Mouse (Mus musculus) intestine, embryonic 15.5 days (tissue): ENCODE results near the gene Lrba. TPM values are rescaled to one million over a fixed set of nuclear protein-coding genes. Genes with fewer than 3 reads are reported as not detected.

Experiments
- ATAC-seq: fragments of 200-750 bp; cut with Nextera tagmentation; 2 replicates; pipeline ENCODE4 v1.8.0; 2017; ENCODE audit warnings: moderate TSS enrichment, moderate library complexity
- H3K27ac ChIP-seq: fragments of 300-500 bp; sonication (generic); 2 replicates; pipeline ENCODE4 v1.5.1; 2015; ENCODE audit warnings: mild to moderate bottlenecking, inconsistent platforms
- H3K27me3 ChIP-seq: fragments of 300-500 bp; sonication (generic); replicated peaks from 2 replicates; pipeline ENCODE4 v1.6.1; 2015; ENCODE audit warnings: inconsistent platforms
- H3K36me3 ChIP-seq: fragments of 300-500 bp; sonication (generic); 2 replicates; pipeline ENCODE4 v1.6.1; 2015; ENCODE audit warnings: inconsistent platforms
- H3K4me1 ChIP-seq: fragments of 300-500 bp; sonication (generic); replicated peaks from 2 replicates; pipeline ENCODE4 v1.6.1; 2015; ENCODE audit warnings: inconsistent platforms
- H3K4me2 ChIP-seq: fragments of 300-500 bp; sonication (generic); replicated peaks from 2 replicates; pipeline ENCODE4 v1.6.1; 2015; ENCODE audit warnings: mild to moderate bottlenecking, inconsistent platforms
- H3K4me3 ChIP-seq: fragments of 300-500 bp; sonication (generic); replicated peaks from 2 replicates; pipeline ENCODE4 v1.5.1; 2015; ENCODE audit warnings: inconsistent platforms
- H3K9ac ChIP-seq: fragments of 300-500 bp; sonication (generic); 2 replicates; pipeline ENCODE4 v1.6.1; 2015; ENCODE audit warnings: inconsistent platforms
- H3K9me3 ChIP-seq: fragments of 300-500 bp; sonication (generic); 2 replicates; pipeline ENCODE4 v1.6.1; 2016; ENCODE audit warnings: inconsistent platforms
- WGBS: fragments of 180-500 bp; shearing (Covaris S2); methylation state at CpG from one replicate; pipeline ENCODE4 v1.1.7; 2015; 5-methylcytosine and 5-hydroxymethylcytosine counted together
- polyA plus RNA-seq: library from polyadenylated mRNA; unstranded; fragments of >200 nt; fragmentation: Nextera tagmentation; extraction: Ambion mirVana; gene quantifications from 2 replicates; pipeline ENCODE4 v1.2.1, GENCODE M21; 2015

Lrba gene
- polyA plus RNA-seq, 1 experiment from 2014 or later = 6.1 TPM

DNA sequence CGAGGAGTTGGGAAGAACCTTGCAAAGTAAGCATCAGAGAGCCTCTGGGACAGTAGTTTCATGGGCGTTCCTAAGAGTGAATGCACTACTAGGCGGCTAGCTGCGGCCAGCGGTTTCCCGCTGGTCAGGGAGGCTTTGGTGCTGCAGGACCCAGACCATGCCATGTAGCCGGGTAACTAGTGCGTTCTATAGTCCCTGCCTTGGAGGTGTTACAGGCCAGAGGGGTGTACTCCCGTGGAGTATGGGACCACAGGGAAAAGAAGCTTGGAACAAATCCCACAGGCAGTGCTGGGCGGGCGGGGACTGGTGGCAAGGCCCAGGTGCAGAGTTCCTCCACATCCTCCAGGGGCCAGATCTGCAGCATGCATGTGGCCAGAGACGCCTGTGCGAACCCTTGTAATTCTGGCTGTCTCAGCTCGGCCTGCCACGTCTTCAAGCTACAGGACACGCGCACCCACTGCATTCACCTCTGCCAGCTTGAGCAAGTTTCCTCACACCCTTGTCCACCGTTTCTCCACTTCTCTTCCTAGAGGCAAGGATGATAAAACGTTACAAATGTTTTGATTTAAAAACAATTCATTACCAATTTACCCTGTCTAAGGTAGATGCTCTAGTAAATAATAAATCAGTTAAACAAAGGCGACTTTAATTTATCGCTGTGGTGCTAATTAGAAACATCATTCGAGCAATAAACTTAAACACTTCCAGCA is 326.0 kb downstream of the Lrba start:
- H3K9me3 ChIP-seq = no peaks in the 10 kb centered on the region
- H3K4me1 ChIP-seq = no peaks in the 10 kb centered on the region
- 13% methylated on average over 22 of the region's 22 CpGs for WGBS
- peak; percentile 19; the same call in 1 of the 2 replicates for ATAC-seq
- 0 out of 2 replicates have a peak, but pooled peaks cover 5% of the 10 kb centered on the region for H3K27me3 ChIP-seq
- H3K4me2 ChIP-seq = peak overlapping the region; percentile 62
- H3K27ac ChIP-seq = peak overlapping the region; percentile 89
- peak overlapping the region; percentile 64 for H3K9ac ChIP-seq
- H3K36me3 ChIP-seq = no peaks in the 10 kb centered on the region
- peak overlapping the region; percentile 39 for H3K4me3 ChIP-seq

- Histone ChIP-seq H3K9me3 (no peaks in the 10 kb centered on the region), H3K4me3 (peak overlapping the region; percentile 39), H3K36me3 (no peaks in the 10 kb centered on the region), H3K9ac (peak overlapping the region; percentile 64), H3K27me3 (0 out of 2 replicates have a peak, but pooled peaks cover 5% of the 10 kb centered on the region), H3K4me1 (no peaks in the 10 kb centered on the region), H3K27ac (peak overlapping the region; percentile 89), H3K4me2 (peak overlapping the region; percentile 62)
- no peak for ATAC-seq
- WGBS = 20% methylated on average over 8 of the region's 8 CpGs
Observed at GRCm38 (mm10) chr3:86551011-86551728, 326.7 kb downstream of the Lrba start.

DNA sequence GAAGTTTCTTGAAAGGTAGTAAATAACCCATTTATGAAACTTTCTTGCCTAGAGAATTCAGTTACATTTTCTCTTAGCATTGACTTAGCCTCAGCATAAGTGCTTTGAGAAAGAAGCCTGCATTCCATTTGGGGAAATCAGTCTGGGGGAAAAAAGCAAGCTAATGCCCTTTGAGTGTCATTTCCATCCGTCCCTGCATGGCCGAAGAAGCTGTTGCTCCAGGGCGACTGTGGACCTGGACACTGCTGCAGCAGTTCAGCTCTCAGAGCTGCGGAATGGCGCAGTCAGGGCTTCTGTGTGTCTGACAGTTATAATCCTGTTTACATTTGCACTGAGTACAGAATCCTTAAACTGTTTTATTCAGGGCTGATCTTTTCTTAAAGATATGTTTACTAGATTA is 327.7 kb downstream of the Lrba start:
- Histone ChIP-seq H3K9ac (peak overlapping the region; percentile 44; the same call in 1 of the 2 replicates), H3K36me3 (no peaks in the 10 kb centered on the region), H3K4me1 (0 out of 2 replicates have a peak, but pooled peaks cover 2% of the 10 kb centered on the region), H3K4me2 (peak overlapping the region; percentile 51), H3K9me3 (no peaks in the 10 kb centered on the region), H3K4me3 (no peak overlapping the region), H3K27me3 (no peaks in the 10 kb centered on the region), H3K27ac (peak overlapping the region; percentile 89)
- 53% methylated on average over 5 of the region's 5 CpGs for WGBS
- no peak for ATAC-seq

DNA sequence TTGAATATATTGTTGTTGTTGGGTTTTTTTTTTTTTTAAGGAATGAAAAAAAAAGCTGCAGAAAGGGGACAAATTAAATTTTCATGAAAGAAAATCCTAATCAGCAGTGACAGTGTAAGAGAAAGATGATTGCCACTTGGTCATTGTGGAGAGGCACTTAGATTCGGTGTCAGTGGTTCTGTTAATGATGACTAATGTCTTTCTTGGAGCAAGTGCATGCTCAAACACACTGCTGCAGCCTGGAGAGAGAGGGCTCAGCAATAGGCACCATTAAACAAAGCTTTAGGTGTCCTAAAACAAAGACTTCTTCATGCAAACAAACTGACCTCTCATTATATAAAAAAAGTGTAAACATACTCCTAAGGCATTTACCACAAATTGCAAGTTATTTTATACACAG is 334.5 kb downstream of the Lrba start:
- H3K9me3 ChIP-seq = no peaks in the 10 kb centered on the region
- no peak for ATAC-seq
- 0 out of 2 replicates have a peak, but pooled peaks cover 2% of the 10 kb centered on the region for H3K4me1 ChIP-seq
- WGBS = 30% methylated on average over 1 of the region's 1 CpGs
- H3K4me3 ChIP-seq = no peak overlapping the region
- no peaks in the 10 kb centered on the region for H3K27me3 ChIP-seq
- H3K27ac ChIP-seq = no peak overlapping the region
- no peak overlapping the region for H3K4me2 ChIP-seq
- H3K9ac ChIP-seq = no peak overlapping the region
- H3K36me3 ChIP-seq = no peaks in the 10 kb centered on the region

GRCm38 (mm10) chr3:86559635-86560034 is 335.2 kb downstream of the Lrba start:
- Histone ChIP-seq H3K4me3 (no peak overlapping the region), H3K27me3 (no peaks in the 10 kb centered on the region), H3K36me3 (no peaks in the 10 kb centered on the region), H3K4me1 (0 out of 2 replicates have a peak, but pooled peaks cover 2% of the 10 kb centered on the region), H3K9me3 (no peaks in the 10 kb centered on the region), H3K9ac (no peak overlapping the region), H3K27ac (no peak overlapping the region), H3K4me2 (no peak overlapping the region)
- 72% methylated on average over 4 of the region's 4 CpGs for WGBS
- ATAC-seq = no peak

GRCm38 (mm10) chr3:86560281-86561022 is 336.0 kb downstream of the Lrba start:
- H3K4me3 ChIP-seq = no peak overlapping the region
- no peak for ATAC-seq
- 0 out of 2 replicates have a peak, but pooled peaks cover 2% of the 10 kb centered on the region for H3K4me1 ChIP-seq
- H3K27me3 ChIP-seq = no peaks in the 10 kb centered on the region
- H3K9me3 ChIP-seq = no peaks in the 10 kb centered on the region
- H3K27ac ChIP-seq = no peak overlapping the region
- WGBS = 73% methylated on average over 4 of the region's 4 CpGs
- H3K4me2 ChIP-seq = no peak overlapping the region
- no peak overlapping the region for H3K9ac ChIP-seq
- no peaks in the 10 kb centered on the region for H3K36me3 ChIP-seq

DNA sequence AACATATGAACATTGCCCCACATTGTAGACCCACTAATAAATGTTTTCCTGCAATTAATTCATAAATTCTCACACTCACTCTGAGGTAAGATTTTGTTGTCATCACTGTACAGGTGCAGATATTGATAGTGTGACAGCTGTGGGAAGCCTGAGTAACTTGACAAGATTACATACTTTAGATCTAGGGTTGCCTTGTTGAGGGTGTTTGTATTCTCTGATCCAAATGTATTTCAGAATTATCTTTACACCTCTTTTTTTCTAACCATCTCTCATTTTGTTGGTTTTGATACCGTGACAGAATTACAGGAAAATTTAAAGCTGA is 336.5 kb downstream of the Lrba start:
- Histone ChIP-seq H3K36me3 (no peaks in the 10 kb centered on the region), H3K4me2 (no peak overlapping the region), H3K27me3 (no peaks in the 10 kb centered on the region), H3K9me3 (no peaks in the 10 kb centered on the region), H3K4me1 (0 out of 2 replicates have a peak, but pooled peaks cover 2% of the 10 kb centered on the region), H3K4me3 (no peak overlapping the region), H3K27ac (no peak overlapping the region), H3K9ac (no peak overlapping the region)
- no peak for ATAC-seq
- WGBS = 94% methylated on average over 1 of the region's 1 CpGs

DNA sequence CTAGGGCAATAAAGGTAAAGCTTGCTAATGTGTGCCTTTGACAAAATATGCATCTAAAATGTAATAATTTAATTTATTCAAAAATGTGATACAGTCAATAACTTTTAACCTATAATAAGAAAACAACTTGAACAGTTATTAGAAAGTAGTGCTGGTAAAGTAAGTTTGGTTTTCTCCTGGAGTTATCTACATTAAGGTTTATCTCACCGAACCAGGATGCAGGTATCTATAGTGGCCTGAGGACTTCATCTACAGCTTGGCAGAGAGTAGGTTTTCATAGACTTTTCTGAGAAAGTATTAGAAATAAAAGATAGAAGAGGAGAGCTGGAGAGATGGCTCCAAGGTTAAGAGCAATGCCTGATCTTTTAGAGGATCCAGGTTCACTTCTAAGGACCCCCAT is 336.9 kb downstream of the Lrba start:
- WGBS = 96% methylated on average over 1 of the region's 1 CpGs
- Histone ChIP-seq H3K27ac (no peak overlapping the region), H3K9me3 (no peaks in the 10 kb centered on the region), H3K4me2 (no peak overlapping the region), H3K4me1 (0 out of 2 replicates have a peak, but pooled peaks cover 2% of the 10 kb centered on the region), H3K36me3 (no peaks in the 10 kb centered on the region), H3K4me3 (no peak overlapping the region), H3K27me3 (no peaks in the 10 kb centered on the region), H3K9ac (no peak overlapping the region)
- ATAC-seq = no peak

- 77% methylated on average over 4 of the region's 4 CpGs for WGBS
- no peak overlapping the region for H3K27ac ChIP-seq
- ATAC-seq = no peak
- H3K9ac ChIP-seq = no peak overlapping the region
- H3K9me3 ChIP-seq = no peaks in the 10 kb centered on the region
- H3K4me1 ChIP-seq = no peaks in the 10 kb centered on the region
- no peaks in the 10 kb centered on the region for H3K36me3 ChIP-seq
- no peak overlapping the region for H3K4me3 ChIP-seq
- no peaks in the 10 kb centered on the region for H3K27me3 ChIP-seq
- no peak overlapping the region for H3K4me2 ChIP-seq
Observed at GRCm38 (mm10) chr3:86567312-86567711, 342.8 kb downstream of the Lrba start.

DNA sequence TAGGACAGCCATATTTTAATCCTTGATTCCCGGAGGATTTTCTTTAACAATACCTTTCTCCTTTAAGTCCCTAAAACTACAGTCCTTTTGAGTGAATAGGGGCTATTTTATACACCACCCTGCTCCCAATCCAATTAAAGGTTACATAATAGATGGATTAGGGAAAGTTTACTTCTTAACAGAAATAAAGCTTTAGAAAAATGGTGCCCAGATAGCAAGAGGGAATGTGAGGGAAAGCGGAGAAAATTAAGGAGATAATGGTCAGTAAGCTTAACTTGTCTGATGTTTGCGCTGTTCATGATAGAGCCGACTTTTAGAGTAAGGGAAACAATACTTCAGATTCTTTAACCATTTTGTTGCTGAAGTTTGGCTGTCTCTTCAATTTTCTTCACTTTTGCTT is 347.0 kb downstream of the Lrba start:
- no peak overlapping the region for H3K4me2 ChIP-seq
- H3K27me3 ChIP-seq = no peaks in the 10 kb centered on the region
- WGBS = 48% methylated on average over 4 of the region's 4 CpGs
- H3K4me1 ChIP-seq = no peaks in the 10 kb centered on the region
- no peak for ATAC-seq
- H3K36me3 ChIP-seq = no peaks in the 10 kb centered on the region
- no peak overlapping the region for H3K9ac ChIP-seq
- H3K27ac ChIP-seq = no peak overlapping the region
- no peaks in the 10 kb centered on the region for H3K9me3 ChIP-seq
- H3K4me3 ChIP-seq = no peak overlapping the region

DNA sequence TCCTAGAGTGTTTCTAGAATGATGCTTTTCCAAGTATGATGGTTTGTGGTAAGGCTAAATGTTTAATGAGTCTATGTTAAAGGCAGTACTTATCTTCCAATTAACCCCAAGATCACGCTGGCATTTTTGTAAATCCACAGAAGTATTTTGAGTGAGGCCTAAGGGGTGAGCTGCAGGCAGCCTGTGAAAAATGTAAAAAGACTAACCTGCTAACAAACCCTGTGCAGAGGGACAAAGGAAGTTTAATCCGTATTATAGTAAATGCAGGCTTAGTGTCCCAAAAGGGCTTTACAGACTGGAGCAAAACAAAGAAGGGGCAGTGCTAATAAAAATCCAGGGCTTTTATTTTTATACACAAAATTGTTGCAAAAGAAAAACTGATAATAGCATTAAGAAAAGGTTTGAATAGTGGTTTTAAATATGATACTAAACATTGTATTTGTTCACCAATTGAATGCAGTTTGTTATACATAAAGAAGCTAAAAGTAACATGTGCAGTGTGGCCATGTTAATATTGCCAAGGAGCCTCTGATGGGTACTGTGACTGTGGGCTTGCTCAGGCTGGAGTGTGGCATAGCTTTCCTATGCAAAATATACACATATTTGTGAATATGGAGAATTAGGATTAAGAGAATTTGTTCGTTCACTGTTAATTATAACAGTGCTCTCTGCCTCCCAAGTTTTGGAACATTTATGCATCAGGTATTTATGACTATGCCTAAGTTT is 348.2 kb downstream of the Lrba start:
- no peaks in the 10 kb centered on the region for H3K4me1 ChIP-seq

GRCm38 (mm10) chr3:86575312-86575711 is 350.8 kb downstream of the Lrba start:
- H3K9ac ChIP-seq = no peak overlapping the region
- H3K9me3 ChIP-seq = no peaks in the 10 kb centered on the region
- no peak overlapping the region for H3K4me2 ChIP-seq
- H3K36me3 ChIP-seq = no peaks in the 10 kb centered on the region
- no peak for ATAC-seq
- H3K27me3 ChIP-seq = no peaks in the 10 kb centered on the region
- H3K27ac ChIP-seq = no peak overlapping the region
- H3K4me3 ChIP-seq = no peak overlapping the region
- H3K4me1 ChIP-seq = no peaks in the 10 kb centered on the region

More for the DNA sequence above, 348.2 kb downstream of the Lrba start:
- ATAC-seq = no peak
- WGBS = 72% methylated on average over 3 of the region's 3 CpGs
- H3K27me3 ChIP-seq = no peaks in the 10 kb centered on the region
- H3K9ac ChIP-seq = no peak overlapping the region
- H3K36me3 ChIP-seq = no peaks in the 10 kb centered on the region
- H3K4me3 ChIP-seq = no peak overlapping the region
- H3K9me3 ChIP-seq = no peaks in the 10 kb centered on the region
- no peak overlapping the region for H3K4me2 ChIP-seq
- H3K27ac ChIP-seq = no peak overlapping the region
